Mouse (Mus musculus) cerebellum, postnatal 10 days (tissue): ENCODE data around the gene Suco.

ENCODE experiments used
- DNase-seq, 2 experiments: peaks; one replicate each; pipeline ENCODE4 v3.0.0; 2021; ENCODE audit warnings: mixed read lengths in 2 of 2

The Suco gene

DNA sequence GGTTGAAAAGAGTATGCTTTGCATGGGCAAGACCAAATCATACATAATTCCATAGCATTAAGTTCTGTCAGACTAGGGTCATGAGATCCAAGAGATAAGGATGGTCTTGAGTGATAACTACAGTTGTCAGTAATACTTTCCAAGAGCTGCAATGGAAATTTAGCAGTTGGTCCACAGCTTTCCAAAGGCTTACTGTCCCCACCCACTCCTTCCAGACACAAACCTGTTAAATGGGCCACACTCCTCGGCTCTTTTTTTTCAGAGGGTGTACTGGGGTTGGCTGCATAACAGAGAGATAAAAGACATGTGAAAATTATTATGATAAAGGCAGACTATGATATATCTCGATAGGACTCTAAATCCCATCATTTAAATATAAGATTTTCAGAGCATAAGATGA, 93.8 kb downstream of the Suco start:
- no peak for DNase-seq

DNA sequence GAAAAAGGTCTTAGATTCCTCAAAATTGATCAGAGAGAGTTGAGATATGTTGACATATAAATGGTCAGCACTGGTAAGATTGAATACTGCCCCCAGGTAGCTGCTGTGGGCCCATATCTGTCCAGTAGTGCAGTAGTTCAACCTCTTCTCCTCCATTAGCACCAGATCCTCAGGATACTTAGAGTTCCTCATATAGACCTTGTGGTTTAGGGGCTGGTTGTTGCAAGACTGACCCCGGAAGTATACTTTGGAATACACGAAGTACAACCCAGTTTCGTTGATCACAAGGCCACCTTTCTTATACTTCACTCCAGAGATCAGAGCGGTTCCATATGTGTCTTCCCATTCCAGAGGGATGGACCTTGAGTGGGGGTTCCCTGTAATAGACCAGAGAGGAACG, 94.9 kb downstream of the Suco start:
- DNase-seq: no peak

GRCm38 (mm10) chr1:161779057-161779456, 97.4 kb downstream of the Suco start:
- DNase-seq: no peak

GRCm38 (mm10) chr1:161775151-161775550, 101.3 kb downstream of the Suco start:
- no peak for DNase-seq

- no peak for DNase-seq
Observed at GRCm38 (mm10) chr1:161771293-161771692, 105.2 kb downstream of the Suco start.

DNA sequence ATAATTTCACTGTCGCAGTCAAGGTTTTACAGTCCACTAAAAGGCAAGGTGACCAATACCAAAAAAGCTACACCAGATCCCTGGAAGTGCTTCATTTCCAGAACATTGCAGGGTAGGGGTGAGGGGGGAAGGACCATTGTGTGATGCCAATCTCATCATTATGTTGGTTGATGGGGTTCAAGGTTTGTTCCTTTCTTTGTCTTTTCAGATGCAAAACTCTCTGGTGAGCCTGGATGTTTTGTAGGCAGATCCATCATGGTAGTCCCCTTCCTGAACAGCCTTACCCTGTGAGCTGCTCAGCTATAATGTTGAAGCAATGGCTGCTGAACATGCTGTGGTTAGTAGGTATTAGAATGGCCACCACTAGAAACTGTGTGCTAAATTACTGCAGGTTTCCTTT, 107.2 kb downstream of the Suco start:
- DNase-seq: no peak

GRCm38 (mm10) chr1:161767101-161767524, 109.4 kb downstream of the Suco start:
- DNase-seq: no peak

GRCm38 (mm10) chr1:161766656-161767055, 109.8 kb downstream of the Suco start:
- DNase-seq: peak in 1 of 2 experiments; percentile 13
